Mouse (Mus musculus) kidney, adult 8-10 months (tissue): ENCODE results near the gene Tnip2.

Experiments used
- DNase-seq, 2 experiments: peaks; one replicate each; pipeline ENCODE4 v3.0.0; 2022

The Tnip2 gene

DNA sequence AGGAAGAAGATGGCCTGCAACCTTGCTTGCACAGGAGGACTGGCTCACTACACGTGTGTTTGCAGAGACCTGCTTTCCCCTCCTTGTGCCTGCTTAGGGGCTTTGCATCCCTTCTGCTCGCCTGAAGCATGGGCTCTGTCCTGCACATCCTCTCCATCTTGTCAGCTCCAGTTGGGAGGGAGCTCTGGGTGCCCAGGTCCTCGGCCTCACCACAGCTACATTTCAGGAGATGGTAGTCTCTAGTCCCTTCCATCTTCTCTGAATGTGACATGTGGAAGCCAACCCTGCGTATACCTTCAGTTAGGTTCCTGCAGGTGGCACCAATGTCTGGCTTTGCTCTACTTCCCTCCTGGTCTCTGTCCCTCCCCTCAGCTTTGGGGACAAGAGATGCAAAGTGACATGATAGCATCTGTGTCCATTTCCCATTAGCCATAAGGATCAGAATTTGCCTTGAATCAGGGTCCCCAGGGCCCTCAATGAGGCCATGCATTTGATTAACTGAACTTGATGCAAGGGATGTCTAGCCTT is 10.2 kb upstream of the Tnip2 start:
- no peak for DNase-seq

DNA sequence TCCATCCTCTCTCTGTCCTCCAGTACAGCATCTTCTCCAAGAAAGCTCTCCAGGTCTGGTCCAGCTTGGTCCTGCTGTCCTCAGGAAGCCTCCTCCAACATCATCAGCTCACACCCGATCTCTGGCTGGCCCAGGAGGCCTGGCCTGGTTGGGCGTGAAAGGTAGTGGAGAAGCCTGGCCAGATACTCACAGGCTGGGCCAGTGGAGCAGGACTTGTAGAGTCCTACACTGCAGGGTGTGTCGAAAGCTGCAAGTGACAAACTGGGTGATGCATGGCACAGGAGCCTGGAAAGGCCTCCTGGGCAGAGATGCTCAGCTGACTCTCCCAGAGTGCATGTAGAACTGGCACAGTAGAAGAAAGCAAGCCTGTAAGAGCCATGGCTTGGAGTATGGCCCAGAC is 7.5 kb upstream of the Tnip2 start:
- no peak for DNase-seq

DNA sequence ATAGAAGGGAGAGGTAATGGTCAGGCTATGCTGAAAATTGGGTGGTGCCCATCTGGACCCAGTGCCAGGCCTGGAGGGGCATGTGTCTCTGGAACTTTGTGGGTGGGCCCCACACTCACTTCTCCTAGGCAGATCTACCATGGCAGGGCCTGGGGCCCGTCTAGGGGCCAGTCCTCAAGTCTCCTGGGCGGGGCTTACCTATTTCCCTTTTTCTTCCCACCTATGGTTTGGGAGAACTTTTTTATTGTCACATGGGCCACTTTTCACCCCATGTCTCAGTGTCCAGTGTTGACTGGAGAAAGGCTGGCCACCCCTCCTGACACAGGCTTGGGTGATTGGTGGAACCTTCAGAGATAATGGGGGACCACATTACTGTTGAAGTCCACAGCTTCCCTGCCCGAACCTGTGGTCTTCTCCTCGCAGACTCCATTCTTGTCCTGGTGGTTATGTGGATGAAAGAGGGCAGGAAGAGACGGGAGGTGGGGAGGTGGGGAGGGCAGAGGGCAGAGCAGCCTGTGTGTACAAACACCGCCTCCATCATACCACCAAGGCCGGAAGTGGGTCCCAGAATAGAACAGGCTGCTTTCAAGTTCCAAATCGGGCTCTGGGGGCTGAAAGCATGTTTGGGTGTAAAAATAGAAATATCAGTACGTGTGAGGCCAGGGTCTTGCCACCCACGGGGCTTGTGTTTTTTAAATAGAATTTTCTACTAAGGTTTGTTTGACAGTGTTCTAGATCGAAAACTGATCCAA is 6.8 kb upstream of the Tnip2 start:
- DNase-seq, result no peak

DNA sequence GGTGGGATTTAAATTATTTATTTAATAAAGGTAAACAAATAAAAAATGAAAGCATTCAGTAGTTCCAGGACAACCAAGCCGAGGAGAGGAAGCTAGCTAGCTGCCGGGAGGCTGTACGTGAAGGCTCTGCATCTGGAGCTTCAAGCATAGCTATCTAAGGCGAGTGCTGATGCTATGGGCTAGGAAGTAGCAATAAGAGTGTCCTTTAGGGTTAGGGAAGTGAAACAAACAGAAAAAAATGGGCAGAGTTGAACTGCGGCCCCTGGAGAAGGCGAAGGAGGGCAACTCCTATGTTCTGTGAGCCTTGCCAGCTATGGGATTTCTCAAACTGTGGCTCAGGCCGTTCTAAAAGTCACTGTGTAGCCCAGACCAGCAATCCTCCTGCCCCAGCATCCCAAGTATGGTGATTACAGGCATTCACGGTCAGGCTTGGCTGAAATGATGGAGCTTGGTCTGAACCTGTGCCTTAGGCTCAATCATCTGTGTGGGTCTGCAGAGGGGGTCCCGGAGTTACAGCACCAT is 5.7 kb upstream of the Tnip2 start:
- DNase-seq, result no peak

DNA sequence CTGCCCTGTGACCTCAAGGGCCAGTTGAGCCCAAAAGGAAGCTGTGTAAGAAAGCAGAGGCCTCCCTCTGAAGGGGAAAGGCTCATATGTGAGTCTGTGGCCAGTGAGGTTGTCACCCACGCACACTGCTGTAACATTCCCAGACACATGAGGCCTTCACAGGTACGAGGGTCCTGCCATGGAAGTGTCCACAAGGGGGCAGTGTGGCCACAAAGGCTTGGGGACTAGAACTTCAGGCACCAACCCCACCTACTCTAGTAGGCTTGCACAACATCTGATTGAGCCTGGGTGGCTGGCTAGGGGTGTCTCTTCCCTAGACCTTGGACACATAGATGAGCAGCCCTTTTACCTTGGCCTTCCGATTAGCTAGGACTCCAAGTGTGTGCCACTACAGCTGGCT is 4.1 kb upstream of the Tnip2 start:
- DNase-seq, result peak; percentile 69 to 87

DNA sequence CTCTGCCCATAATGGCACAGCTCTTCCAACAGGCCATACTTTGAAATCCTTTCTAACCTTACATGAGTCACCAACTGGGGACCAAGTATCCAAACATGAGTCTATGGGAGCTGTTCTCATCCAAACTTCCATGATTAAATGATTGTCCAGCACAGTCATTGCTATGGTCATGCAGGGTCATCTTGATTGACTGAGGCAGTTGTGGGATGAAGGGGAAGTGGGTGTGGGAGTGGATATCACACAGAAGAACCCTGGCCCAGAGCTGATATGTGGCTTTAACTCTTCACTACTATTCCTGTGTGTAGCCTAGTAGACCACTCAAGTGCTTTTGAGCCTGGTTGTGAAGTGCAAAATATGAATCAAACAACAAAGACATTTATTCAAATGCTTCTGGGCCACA is 1.3 kb upstream of the Tnip2 start:
- DNase-seq, result no peak

DNA sequence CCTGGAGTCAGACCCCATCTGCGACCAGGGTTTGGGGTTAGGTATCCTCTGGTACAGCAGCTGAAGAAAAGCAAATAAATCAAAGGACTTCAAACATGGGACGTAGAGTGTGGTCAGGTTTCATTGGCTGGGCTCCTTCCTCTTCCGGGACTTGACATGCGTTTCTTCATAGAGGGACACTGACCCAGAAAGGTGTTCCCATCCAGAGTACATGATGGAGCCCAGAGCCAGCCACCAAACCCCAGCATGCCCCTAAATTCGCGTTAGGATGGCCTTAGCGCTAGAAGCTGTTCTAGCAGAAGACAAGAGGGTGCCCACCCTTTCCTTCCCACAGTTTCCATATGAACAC is 401 bp upstream of the Tnip2 start:
- DNase-seq, result no peak

DNA sequence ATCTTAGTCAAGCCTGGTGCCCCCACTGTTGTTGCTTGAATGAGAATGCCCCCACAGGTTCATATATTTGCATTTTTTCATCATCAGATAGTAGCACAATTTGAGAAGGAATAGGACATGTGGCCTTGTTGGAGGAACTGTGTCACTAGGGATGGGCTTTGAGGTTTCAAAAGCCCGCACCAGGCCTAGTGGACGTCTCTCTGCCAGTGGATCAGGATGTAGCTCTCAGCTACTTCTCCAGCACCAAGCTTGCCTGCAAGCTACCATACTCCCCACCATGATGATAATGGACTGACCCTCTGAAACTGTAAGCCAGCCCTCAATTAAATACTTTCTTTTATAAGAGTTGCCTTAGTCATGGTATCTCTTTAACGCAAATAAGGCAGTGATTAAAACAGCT is 1.3 kb downstream of the Tnip2 start:
- no peak for DNase-seq

DNA sequence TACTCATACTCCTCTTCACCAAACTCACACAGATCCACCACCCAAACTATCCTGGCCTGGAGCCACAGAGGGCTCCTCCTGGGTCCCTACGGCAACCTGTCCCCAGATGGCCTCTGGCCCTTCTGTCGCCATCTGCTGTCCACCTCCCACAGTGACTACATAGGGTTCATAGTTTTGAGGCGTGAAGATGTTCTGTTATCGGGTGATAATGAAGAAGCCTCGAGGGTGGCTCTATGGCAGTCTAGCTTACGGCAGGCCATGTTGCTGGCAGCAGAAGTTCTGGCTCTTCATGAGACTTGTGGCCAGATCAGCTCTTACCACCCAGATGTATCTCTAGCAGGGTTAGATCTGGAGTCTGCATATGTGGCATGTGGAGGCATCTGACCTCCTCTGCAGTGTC is 11.0 kb downstream of the Tnip2 start:
- no peak for DNase-seq

DNA sequence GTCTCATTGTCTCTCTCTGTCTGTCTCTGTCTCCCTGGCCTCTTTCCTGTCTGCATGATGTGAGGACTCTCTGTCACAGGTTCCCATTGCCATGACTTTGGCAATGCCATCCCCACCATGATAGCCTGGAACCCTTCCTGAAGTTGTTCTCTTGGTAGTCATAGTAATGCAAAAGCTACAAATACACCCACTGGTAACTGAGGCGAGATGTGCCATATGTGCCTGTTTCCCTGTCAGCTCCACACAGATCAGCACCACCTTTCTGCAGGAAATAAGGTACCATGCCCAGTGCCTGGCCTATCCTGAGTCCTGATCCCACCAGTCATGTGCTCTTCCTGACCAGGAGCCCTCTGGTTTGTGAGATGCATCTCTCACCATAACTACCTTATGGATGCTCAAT is 11.4 kb downstream of the Tnip2 start:
- no peak for DNase-seq

DNA sequence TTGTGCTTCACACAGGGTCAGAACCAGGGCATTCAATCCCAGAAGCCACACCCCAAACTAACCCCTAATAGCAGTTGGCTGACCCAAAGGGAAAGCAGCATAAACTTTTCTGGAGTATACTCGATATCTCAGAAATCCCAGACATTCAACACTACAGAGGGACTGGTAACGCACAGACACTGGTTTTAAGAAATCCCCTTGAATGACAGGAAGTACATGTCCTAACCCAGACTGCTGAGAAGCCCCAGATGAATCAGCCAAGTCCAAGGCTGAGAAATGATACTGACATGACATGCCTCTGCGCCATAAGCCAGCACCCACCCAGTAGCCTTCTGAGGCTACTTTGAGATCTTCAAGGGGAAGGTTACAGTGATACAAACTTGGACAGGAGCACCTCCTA is 12.2 kb downstream of the Tnip2 start:
- no peak for DNase-seq

DNA sequence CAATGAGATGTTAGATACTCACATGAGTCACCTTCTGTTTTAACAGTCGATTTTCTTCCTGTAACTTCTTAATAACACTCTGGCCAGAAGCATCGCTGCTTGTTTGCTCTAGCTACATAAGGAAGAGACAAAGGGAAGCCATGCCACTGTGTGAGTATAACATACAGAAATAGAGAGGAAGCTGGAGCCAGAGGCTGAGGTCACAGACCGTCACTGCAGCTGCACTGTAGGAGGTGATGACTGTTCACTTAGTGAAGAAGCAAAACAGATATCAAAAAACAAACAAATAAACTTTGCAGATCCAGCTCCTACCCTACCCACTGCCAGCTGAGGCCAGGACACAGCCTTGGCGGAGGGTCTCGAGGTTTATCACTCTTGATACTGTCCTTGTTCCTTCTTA is 12.9 kb downstream of the Tnip2 start:
- no peak for DNase-seq

DNA sequence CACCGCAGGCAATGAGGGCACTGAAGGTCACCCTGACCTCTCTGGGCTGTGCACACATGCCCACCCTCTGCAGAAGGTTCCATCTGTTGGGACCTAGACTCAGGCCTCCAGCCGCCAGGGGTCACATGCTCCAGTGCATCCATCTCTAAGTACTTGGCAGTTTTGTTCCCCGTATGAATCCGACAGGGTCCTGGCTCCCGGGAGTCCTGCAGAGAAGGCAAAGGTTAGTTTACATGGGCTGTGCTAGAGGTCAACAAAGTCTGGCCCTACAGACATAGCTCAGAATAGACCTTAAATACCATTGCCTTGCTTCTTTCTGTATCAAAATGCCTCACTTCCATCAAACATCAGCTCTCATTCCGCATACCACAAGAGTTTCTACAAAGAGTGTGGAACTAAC is 17.0 kb downstream of the Tnip2 start:
- DNase-seq, result no peak

DNA sequence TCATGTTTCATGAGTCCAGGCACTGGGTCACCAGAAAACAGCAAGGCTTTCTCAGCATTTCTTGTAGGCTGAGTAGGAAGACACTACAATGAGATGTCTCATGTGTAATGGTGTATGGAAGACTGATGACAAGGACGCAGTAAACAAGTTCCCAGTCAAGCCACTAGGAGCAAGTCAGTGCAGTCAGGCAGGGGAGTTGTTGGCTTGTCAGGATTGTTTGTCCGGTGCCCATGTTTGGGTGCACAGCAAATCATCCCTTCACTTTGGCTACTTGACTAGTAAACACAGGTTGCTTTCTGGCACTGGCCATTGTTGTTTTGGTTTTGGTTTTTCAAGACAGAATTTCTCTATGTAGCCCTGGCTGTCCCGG is 24.4 kb downstream of the Tnip2 start:
- DNase-seq, result no peak

DNA sequence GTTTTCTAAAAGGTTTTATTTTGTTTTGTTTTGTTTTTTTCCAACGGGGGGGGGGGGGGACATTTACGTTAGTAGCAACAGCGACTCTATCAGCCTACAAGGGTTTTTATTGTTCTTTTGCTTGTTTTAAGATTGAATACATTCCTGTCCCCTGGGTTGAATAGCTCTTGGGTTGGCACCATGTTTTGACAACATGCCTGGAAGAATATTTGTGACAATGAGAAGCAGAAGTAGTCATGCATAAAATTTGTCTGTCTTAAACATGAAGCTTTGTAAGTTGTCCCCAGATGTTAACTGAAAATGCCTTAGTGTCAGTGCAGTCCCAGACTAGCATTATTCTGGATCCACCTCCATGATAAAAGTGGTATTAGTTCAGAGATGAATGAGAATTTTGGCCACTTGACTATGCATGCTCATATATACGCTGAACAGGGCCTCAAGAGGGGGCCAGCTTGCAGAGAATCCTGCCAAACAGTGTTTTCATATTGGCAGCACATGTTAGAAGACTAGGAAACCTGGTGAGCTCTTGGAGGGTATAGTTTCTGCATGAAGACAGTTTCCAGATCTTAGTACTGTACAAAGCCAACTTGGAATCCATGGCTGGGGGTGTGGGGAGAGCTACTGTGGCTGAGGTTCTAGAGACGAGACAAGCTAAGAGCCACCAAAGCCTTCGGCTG is 24.9 kb downstream of the Tnip2 start:
- no peak for DNase-seq

DNA sequence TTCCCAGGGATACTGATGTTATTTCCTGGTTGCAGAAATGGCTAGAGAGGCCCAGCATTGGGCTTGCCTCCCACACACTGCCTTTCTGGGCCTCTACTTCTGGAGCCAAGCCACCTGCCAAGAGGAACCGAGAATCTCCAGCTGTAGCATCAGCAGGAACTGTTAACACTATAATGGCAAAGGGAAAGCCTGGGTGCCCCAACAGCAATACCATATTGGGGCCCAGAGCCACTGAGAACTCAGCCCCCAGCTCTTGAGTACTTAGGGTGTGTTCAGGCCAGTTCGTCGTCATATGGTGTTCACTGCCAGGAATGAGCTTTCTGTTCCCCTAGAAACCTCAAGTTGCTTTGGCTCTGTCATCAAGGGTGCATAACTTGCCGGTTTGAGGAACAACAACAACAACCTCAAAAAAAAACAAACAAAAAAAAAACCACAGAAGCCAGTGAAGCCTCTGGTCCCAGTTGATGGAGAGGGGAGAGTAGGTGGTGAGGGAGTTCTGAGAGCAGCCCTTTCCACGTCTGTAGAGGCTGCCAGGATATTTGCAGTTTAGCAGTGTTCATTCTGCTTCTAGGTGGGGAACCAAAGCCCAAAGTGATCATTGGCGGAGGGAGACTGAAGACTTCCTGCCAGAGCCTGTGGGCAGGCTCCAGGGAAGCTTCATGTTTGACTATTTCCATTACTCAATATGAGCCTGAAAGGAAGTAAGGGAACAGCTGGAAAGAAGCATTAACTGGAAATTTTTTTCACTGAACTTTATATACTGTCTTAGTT is 26.3 kb downstream of the Tnip2 start:
- DNase-seq, result no peak

DNA sequence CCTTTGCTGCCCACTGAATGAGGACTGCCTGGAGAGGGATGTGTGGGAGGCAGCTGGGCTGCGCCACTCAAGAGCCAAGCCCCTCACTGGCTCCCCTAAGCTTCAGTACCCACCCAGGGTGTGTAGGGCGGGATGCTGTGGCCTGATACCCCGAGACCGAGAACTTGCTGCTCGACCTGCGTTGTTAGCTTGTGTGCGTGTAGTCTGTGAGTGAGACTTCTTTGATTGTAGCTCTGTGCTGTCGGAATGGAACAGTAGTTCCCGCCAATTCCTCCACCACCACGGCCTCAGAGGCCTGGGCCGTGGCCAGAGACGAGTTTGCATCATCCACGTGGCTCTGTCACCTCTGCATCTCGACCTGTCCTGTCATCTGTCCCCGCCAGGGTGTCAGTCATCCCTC is 28.1 kb downstream of the Tnip2 start:
- DNase-seq, result no peak

DNA sequence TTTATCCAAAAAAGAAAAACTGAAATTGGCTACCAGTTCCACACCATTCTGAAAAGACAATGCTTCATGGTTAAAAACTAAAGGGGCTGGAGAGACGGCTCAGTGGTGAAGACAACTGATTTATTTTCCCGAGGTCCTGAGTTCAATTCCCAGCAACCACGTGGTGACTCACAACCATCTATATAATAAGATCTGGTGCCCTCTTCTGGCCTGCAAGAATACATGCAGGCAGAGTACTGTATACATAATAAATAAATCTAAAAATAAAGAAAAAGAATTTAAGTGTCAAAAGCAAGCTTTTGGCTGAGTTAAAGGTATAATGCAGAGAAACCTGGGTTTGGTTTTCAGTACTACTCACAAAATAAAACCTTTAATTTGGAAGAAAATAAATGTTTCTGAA is 32.9 kb downstream of the Tnip2 start:
- DNase-seq, result no peak

DNA sequence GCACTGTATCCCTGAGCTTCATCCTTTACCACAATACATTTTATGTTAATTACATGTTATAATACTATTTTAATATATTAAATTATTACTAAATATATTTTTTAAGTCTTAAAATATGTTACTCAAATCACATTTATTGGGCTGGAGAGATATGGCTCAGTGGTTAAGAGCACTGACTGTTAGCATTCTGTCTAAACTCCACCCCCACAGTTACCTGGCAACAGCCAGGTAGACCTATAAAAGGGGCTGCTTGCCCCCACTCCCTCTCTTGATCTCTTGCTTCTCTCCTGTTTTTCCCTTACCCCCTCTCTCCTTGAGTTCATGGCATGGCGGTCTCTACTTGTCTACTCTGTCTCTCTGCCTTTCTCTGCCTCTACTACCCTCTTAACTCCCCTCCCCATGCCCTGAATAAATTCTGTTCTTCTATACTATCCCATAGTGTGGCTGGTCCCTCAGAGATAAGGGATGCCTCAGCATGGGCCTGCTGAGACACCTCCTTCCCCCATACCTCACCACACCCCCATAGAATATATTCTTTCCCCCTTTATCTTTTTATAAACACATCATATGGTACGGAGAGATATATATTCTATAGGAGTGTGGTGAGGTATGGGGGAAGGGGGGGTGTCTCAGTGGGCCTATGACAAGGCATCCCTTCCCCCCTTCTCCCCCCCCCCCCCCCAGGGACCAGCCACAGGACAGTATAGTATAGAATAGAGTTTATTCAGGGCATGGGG is 45.6 kb downstream of the Tnip2 start:
- DNase-seq, result no peak

DNA sequence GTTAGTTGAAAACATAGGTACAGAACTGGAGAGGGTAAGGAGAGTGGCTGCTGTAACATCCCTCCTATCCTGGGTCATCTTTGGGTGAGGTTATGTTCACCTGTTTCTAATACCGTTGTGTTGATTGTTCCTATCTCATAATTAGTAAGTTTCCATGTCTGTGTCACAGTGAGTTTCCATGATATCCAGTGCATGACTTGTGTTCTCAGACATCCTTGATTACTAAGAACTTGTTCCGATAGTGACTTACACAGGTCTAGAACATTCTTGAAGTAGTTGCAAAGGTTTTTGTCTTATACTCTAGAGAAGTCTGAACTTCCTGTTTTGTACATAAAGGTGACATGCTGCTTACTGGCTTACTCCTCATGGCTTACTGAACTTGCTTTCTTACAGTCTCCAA is 47.1 kb downstream of the Tnip2 start:
- DNase-seq, result no peak

DNA sequence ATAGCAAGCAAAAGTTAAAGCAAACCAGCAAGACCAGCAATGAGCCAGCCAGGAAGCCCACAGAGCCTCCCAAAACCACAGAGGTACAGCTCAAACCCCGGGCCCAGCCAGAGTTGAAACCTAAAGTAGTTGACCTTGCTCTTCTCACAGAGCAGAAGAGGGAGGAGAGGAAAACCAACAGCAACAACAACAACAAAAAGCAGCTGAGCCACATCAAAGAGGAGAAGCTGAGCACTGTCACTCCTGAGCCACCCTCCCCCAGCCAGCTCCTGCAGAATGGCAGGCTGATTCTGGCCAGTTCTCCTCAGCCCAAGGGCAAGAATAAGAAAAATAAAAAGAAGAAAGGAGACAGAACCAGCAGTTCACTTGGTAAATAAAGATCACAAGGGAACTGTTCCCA is 47.7 kb downstream of the Tnip2 start:
- no peak for DNase-seq

DNA sequence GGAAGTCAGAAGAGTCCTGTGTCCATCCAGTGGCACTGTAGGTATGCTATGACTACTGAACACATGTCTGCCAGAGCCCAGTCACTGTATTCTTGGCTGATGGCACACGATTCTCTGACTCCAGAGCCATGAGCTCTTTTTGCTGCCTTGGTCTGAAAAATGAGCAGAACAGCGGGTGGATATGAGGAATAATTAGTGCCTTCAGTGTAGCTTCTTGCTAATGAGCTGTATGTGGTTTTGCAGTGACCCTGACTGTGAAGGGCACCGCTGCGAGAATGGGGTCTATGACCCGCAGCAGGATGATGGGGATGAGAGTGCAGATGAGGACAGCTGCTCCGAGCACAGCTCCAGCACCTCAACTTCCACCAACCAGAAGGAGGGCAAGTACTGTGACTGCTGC is 52.0 kb downstream of the Tnip2 start:
- DNase-seq, result no peak

DNA sequence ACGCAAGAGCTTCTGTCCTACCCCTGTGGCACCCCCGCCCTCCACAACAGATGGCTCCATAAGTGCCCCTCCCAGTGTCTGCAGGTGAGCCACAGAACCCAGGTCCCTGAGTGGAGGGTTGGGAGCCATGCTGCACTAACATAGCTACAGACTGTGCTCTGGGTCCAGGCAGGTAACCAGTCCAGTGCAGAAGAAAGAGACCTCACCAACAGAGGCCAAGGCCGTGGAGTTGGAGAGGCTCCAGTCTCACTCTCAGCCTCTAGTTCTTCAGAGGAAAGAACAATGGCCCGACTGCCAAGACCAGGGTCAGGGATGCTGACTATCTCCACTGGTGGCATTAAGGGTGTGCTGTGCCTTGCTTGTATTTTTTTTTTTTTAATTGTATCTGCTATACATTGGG is 52.5 kb downstream of the Tnip2 start:
- no peak for DNase-seq
